Mouse (Mus musculus) kidney, adult 2 months (tissue): ENCODE results near the gene Npas1. TPM values are rescaled to one million over a fixed set of nuclear protein-coding genes. Genes with fewer than 3 reads are reported as not detected.

Experiments used
- DNase-seq: peaks from one replicate; pipeline ENCODE4 v3.0.0; 2021
- H3K27ac ChIP-seq: fragments of 200-500 bp; 2 replicates; pipeline ENCODE4 v1.5.1; 2012; ENCODE audit warnings: low read depth, low read length, control low read depth, inconsistent platforms; ENCODE audit not compliant: insufficient read depth
- H3K27me3 ChIP-seq: fragments of 200-500 bp; replicated peaks from 2 replicates; pipeline ENCODE4 v1.6.1; 2012; ENCODE audit warnings: mild to moderate bottlenecking, moderate library complexity, low read length, inconsistent platforms; ENCODE audit not compliant: control insufficient read depth, insufficient read depth
- H3K36me3 ChIP-seq: fragments of 200-500 bp; 2 replicates; pipeline ENCODE4 v1.6.1; 2012; ENCODE audit warnings: mild to moderate bottlenecking, moderate library complexity, low read length, inconsistent platforms; ENCODE audit not compliant: control insufficient read depth, insufficient read depth
- H3K4me1 ChIP-seq: fragments of 200-500 bp; 2 replicates; pipeline ENCODE4 v1.6.1; 2011; ENCODE audit warnings: low read length; ENCODE audit not compliant: control insufficient read depth, insufficient read depth
- H3K4me3 ChIP-seq: fragments of 200-500 bp; 2 replicates; pipeline ENCODE4 v1.5.1; 2011; ENCODE audit warnings: mild to moderate bottlenecking, low read depth, low read length, control low read depth; ENCODE audit not compliant: insufficient read depth
- CTCF ChIP-seq: fragments of 200-500 bp; conservative IDR thresholded peaks from 2 replicates; pipeline ENCODE4 v1.5.1; 2011; ENCODE audit warnings: low read depth, mild to moderate bottlenecking, control low read depth, low read length, moderate library complexity, mixed read lengths; ENCODE audit not compliant: insufficient read depth, insufficient read length
- POLR2A ChIP-seq: fragments of 200-500 bp; IDR thresholded peaks from one replicate; pipeline ENCODE4 v1.6.1; 2011; ENCODE audit warnings: low read depth, low read length, control low read depth
- WGBS: fragments of 180-500 bp; shearing (Covaris S2); methylation state at CpG from one replicate; pipeline ENCODE4 v1.1.7; 2018; 5-methylcytosine and 5-hydroxymethylcytosine counted together
- polyA plus RNA-seq: library from polyadenylated mRNA; depleted of rRNA; stranded (reverse); fragments of >200 nt; gene quantifications from 2 replicates; pipeline ENCODE4 v1.2.3, GENCODE M21; 2012; rRNA removed

Gene Npas1
- polyA plus RNA-seq, 1 experiment, result not detected

DNA sequence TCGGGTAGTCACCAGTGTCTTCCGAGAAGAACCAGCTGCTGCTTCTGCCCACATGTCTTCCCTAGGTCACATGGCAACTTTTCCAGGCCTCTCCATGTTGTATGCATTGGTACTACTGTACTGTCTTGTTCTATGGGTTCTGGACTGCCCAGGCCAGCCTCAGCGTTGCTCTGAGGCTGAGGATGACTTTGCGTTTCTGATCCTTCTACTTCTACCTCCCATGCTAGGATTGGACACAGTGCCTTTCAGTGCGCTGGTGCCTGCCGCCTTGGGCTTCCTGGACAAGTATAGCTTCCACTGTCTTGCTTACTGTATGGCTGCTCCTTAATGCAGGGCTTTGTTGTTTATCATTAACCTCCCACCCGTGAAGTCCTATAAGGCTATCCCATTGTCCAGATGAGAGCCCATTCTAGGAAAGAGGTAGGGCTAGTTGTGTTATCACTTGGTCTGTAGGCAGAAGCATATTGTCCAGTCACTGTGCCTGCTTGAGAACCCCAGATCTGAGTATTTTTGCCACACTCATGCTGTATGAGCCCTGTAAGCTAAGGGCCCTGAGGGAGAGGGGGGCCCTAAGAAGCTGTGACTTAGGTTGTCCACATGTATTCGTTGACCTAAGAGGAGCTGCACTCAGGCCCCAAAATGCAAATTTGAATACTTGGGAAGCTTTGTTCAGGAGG lies 65.2 kb downstream of the Npas1 start:
- no peak overlapping the region for H3K4me3 ChIP-seq
- H3K4me1 ChIP-seq, result peaks cover 38% of the 10 kb centered on the region
- WGBS, result 84% methylated on average over 8 of the region's 8 CpGs
- no peak for DNase-seq
- TF ChIP-seq CTCF, result no peak
- TF ChIP-seq POLR2A, result no peak
- no peak overlapping the region for H3K27ac ChIP-seq
- H3K27me3 ChIP-seq, result no peaks in the 10 kb centered on the region
- H3K36me3 ChIP-seq, result no peaks in the 10 kb centered on the region

DNA sequence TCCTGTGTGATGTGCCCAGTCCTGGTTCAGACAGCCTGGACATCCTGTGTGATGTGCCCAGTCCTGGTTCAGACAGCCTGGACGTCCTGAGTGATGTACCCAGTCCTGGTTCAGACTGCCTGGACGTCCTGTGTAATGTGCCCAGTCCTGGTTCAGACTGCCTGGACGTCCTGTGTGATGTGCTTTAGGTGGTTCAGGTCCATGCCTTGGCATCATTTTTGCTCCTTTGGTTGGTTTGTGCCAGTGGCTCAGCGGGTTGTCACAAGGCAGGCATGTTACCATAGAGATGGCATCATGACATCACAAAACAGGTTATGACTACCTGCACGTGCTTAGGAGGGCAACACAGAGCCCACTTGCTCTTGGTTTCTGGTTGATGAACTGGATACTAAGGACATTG lies 66.4 kb downstream of the Npas1 start:
- 68% methylated on average over 5 of the region's 5 CpGs for WGBS
- H3K4me1 ChIP-seq, result peaks cover 30% of the 10 kb centered on the region
- DNase-seq, result no peak
- H3K36me3 ChIP-seq, result no peaks in the 10 kb centered on the region
- no peak overlapping the region for H3K27ac ChIP-seq
- no peaks in the 10 kb centered on the region for H3K27me3 ChIP-seq
- no peak overlapping the region for H3K4me3 ChIP-seq
- TF ChIP-seq CTCF (no peak), POLR2A (no peak)

DNA sequence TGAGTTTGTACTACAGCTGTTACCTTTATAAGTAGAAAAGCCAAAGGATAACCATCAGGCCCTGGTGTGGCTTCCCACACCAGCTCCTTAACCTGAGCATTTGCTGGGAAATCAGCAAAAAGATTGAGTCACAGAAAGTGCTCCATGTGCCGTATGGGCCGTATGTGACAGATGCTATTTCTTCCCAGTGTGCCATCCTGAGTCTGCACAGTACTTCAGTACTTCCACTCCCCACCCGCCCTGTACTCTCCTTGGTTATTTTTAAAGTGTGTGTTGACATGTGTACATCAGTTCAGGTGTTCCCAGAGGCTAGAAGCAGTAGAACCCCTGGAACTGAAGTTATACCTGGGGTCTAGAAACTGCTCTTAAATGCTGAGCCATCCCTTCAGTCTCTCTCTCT lies 70.5 kb downstream of the Npas1 start:
- H3K36me3 ChIP-seq, result no peaks in the 10 kb centered on the region
- no peak overlapping the region for H3K27ac ChIP-seq
- no peak overlapping the region for H3K4me3 ChIP-seq
- peaks cover 35% of the 10 kb centered on the region for H3K4me1 ChIP-seq
- WGBS, result 91% methylated on average over 3 of the region's 3 CpGs
- DNase-seq, result no peak
- no peaks in the 10 kb centered on the region for H3K27me3 ChIP-seq
- no peak for TF ChIP-seq POLR2A
- no peak for TF ChIP-seq CTCF

Other genes with a start within 250 kb of the Npas1 start
- gene C5ar2, start 233.6 kb downstream of the Npas1 start, polyA plus RNA-seq, result 0.34 and 0.39 TPM in 2 replicates
- 3.4 and 4.2 TPM in 2 replicates for gene C5ar1, start 218.2 kb downstream of the Npas1 start, polyA plus RNA-seq
- 23.1 and 30.7 TPM in 2 replicates for gene Inafm1, start 204.1 kb downstream of the Npas1 start, polyA plus RNA-seq
- gene Ccdc9, start 190.9 kb downstream of the Npas1 start, polyA plus RNA-seq, result 23.3 and 24.3 TPM in 2 replicates
- 5.1 and 5.2 TPM in 2 replicates for gene Bbc3, start 169.3 kb downstream of the Npas1 start, polyA plus RNA-seq
- 23.0 and 29.2 TPM in 2 replicates for gene Sae1, start 89.9 kb downstream of the Npas1 start, polyA plus RNA-seq
- 23.9 and 25.9 TPM in 2 replicates for gene Zc3h4, start 76.8 kb downstream of the Npas1 start, polyA plus RNA-seq
- gene Tmem160, start 24.9 kb downstream of the Npas1 start, polyA plus RNA-seq, result 112 and 125 TPM in 2 replicates
- gene Arhgap35, start 137.3 kb upstream of the Npas1 start, polyA plus RNA-seq, result 25.7 and 28.6 TPM in 2 replicates
- not detected in 2 replicates for gene Ceacam15, start 198.0 kb upstream of the Npas1 start, polyA plus RNA-seq
- not detected in 2 replicates for gene Ceacam9, start 244.2 kb upstream of the Npas1 start, polyA plus RNA-seq